Mouse (Mus musculus): ENCODE measurements around the gene Mocs3. TPM values are rescaled to one million over a fixed set of nuclear protein-coding genes. Genes with fewer than 3 reads are reported as not detected.

Mocs3 gene
- total and polyA plus RNA-seq, 3 experiments: 2.9 to 5.1 TPM; not detected in 1

DNA sequence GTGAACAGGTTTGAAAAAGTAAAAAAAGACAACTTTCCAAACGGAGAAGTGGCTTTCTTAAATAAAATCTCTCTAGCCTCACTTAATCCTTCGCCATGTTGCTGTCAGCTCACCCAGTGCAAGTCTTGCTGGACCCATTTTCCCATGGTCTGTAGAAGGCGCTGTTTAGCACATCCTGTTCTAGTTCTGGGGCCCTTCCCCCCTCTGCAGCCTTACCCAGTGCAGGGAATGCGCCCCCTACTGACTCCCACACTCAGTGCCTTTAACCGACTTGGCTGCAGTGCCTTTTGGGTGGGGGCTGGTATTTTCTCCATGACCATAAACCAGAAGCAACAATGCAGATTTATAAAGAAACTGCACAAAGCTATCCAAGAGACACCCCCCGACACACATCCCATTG, 25.2 kb upstream of the Mocs3 start (continued):
- TF ChIP-seq KAT2A (conservative IDR thresholded peaks at IDR 0.05; ENCODE audit: low read depth, low read length) (no peak; the same call in 1 of the 2 replicates), ZNF384 (IDR thresholded peaks at IDR 0.05; ENCODE audit: low read depth, low read length) (peak; percentile 44; the same call in 1 of the 2 replicates), MYB (IDR thresholded peaks at IDR 0.05; ENCODE audit: low read depth, low read length) (no peak), E2F4 (IDR thresholded peaks at IDR 0.05; ENCODE audit: borderline replicate concordance, low read depth, low read length) (no peak), UBTF (IDR thresholded peaks at IDR 0.05; ENCODE audit: borderline replicate concordance, insufficient read depth, low read depth, low read length) (no peak), ELF1 (IDR thresholded peaks at IDR 0.05; ENCODE audit: low read depth, low read length) (peak; percentile 67), NRF1 (IDR thresholded peaks at IDR 0.05; ENCODE audit: insufficient read depth, low read depth, low read length, poor library complexity, severe bottlenecking) (no peak), MYC (IDR thresholded peaks at IDR 0.05; ENCODE audit: low read depth, low read length) (peak; percentile 67), POLR2AphosphoS2 (IDR thresholded peaks at IDR 0.05; ENCODE audit: low read length) (no peak)

- Histone ChIP-seq H3K27me3 (ENCODE audit: control insufficient read depth in 1 of 2, insufficient read depth in 2 of 2, low read length in 2 of 2) (no peaks in the 10 kb centered on the region), H3K9me3 (replicated peaks; ENCODE audit: insufficient read depth, low read length) (no peaks in the 10 kb centered on the region), H3K79me2 (ENCODE audit: control insufficient read depth, insufficient read depth, low read length, poor library complexity) (peaks cover 51% of the 10 kb centered on the region), H3K9ac (ENCODE audit: control insufficient read depth, low read depth, low read length, poor library complexity, severe bottlenecking) (peak overlapping the region; percentile 99), H3K4me3 (ENCODE audit: control insufficient read depth in 1 of 2, insufficient read depth in 1 of 2, low read depth in 2 of 2, low read length in 2 of 2) (peak overlapping the region; percentile 85 to 95), H3K4me1 (ENCODE audit: control insufficient read depth in 1 of 2, insufficient read depth in 2 of 2, low read length in 2 of 2) (peaks cover 6 to 25% of the 10 kb centered on the region in 2 experiments), H3K36me3 (ENCODE audit: control insufficient read depth in 1 of 2, insufficient read depth in 2 of 2, low read length in 2 of 2) (peaks cover 34 to 42% of the 10 kb centered on the region in 2 experiments), H3K27ac (ENCODE audit: control insufficient read depth, low read depth, low read length) (peak overlapping the region; percentile 65)
- TF ChIP-seq MXI1 (IDR thresholded peaks at IDR 0.05; ENCODE audit: low read depth, low read length) (peak; percentile 23; the same call in 1 of the 2 replicates), HCFC1 (IDR thresholded peaks at IDR 0.05; ENCODE audit: low read depth, low read length) (no peak), SMC3 (IDR thresholded peaks at IDR 0.05; ENCODE audit: low read depth, low read length) (no peak), SIN3A (IDR thresholded peaks at IDR 0.05; ENCODE audit: low read length) (peak; percentile 42; the same call in 1 of the 2 replicates), TAL1 (IDR thresholded peaks at IDR 0.05; ENCODE audit: low read length) (no peak)
- peak; percentile 36 for DNase-seq (ENCODE audit: low read depth, low spot score)
Measured at GRCm38 (mm10) chr2:168205681-168206631, 24.5 kb upstream of the Mocs3 start.
